Mouse (Mus musculus): ENCODE data around the gene Mrpl51. TPM values are rescaled to one million over a fixed set of nuclear protein-coding genes. Genes with fewer than 3 reads are reported as not detected.
A peak's percentile ranks its signal among the peaks of the same experiment; 100 is the strongest.

Gene Mrpl51
- 193 and 202 TPM in 2 replicates for polyA plus RNA-seq (2014; fragmentation: Nextera tagmentation; extraction: Ambion mirVana)

DNA sequence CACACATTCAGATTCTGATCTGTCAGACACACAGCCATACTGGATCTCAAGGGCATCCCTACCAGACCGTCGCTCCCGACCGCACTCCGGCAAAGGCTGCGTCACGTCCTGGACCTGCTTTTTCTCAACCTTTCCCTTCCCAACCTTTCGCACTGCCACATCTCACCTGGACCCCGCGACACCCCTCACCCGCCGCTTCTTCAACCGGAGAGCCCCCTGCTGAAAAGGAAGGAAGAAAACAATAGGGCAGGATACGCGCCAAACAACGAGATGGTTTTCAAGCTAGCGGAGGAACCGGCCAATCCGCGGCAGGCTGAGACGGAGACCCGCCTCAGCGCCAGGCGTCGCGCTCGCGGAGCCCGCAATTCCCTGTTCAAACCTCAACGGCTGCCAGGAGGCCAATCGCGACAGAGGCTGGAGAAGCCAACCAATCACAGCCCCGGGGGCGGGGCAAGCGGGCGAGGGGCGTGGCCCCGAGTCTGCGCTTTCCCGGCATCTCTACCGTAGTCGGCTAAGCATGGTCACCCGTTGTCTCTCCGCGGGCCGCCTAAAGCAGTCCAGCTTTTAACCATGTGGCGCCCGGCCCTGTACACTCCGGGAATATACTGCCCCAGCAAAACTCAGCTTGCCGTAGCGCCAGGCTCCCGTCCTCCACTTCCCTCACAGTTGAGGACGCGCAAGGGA, at the start of gene Mrpl51, which contains the start of gene Ncapd2:
Gene Mrpl51 (plus strand): TSS at position 470 of the 684 bp plus-strand sequence.
Gene Ncapd2 (minus strand): TSS at position 370 of the 684 bp plus-strand sequence.
- peak within 1 kb of the TSS; percentile 55 for H3K4me3 ChIP-seq (ENCODE audit: low read depth, low read length)
- under 1% methylated on average over 54 of the region's 54 CpGs for WGBS
- ATAC-seq (ENCODE audit: insufficient number of reproducible peaks, insufficient read depth, low FRiP score, low read depth) = peak; percentile 98
- H3K9ac ChIP-seq (replicated peaks; ENCODE audit: low read depth, low read length) = peak within 1 kb of the TSS; percentile 69
- no peaks in the 10 kb centered on the region for H3K9me3 ChIP-seq (ENCODE audit: control insufficient read depth, low read depth, low read length)
- peak within 1 kb of the TSS; percentile 96 for H3K27ac ChIP-seq (ENCODE audit: low read length)
- H3K36me3 ChIP-seq (ENCODE audit: control insufficient read depth, insufficient read depth, low read length) = peaks cover 46% of the 10 kb centered on the region
- H3K4me1 ChIP-seq (ENCODE audit: control insufficient read depth, insufficient read depth, low read length) = peaks cover 3% of the 10 kb centered on the region; the same call in 1 of the 2 replicates
- H3K4me2 ChIP-seq (replicated peaks; ENCODE audit: low read depth, low read length) = peak within 1 kb of the TSS; percentile 94
- no peaks in the 10 kb centered on the region for H3K27me3 ChIP-seq (ENCODE audit: control insufficient read depth, insufficient read depth, low read length)

DNA sequence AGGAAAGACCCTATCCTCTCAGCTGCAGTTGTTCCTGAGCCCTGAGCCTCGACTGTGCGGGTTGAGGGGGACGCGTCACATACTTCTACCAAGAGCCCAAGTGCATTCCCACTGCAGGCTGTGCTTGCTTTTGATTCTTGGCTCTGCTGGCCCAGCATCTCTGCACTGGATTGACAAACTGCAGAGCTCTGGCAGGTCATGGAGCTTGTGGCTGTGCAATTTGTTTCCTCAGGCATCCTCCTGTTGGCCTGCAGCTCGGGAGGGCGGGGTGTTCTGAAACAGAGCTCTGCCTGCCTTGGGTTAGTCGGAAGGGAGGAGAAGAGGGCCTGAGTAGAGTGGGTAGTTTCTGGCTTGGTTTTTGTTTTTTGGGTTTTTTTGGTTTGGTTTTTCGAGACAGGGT, 49.2 kb upstream of the Mrpl51 start:
- ATAC-seq (ENCODE audit: insufficient number of reproducible peaks, insufficient read depth, low FRiP score, low read depth) = no peak
- WGBS = 89% methylated on average over 8 of the region's 8 CpGs

DNA sequence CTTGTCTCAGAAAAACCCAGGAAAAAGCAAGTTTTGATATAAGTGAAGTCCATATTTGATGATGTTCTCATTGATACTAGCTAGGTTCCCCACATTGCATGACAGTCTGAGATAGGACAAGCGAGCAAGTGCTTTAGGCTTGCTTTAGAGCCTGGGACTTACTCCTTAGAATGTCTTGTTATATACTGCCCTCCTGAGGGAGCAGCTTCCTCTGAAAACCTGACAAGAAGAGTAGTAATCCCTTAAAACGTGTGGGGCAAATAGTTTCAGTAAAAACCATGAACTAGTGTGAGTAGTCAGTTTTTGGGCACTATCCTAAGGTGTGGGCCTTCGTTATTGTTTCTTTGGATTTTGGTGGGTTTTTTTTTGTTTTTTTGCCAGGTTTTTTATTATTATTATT, 48.5 kb upstream of the Mrpl51 start:
- Histone ChIP-seq H3K27ac (ENCODE audit: low read length) (no peak overlapping the region), H3K4me2 (replicated peaks; ENCODE audit: low read depth, low read length) (no peak overlapping the region), H3K9me3 (ENCODE audit: control insufficient read depth, low read depth, low read length) (no peaks in the 10 kb centered on the region), H3K36me3 (ENCODE audit: control insufficient read depth, insufficient read depth, low read length) (peaks cover 36% of the 10 kb centered on the region), H3K27me3 (ENCODE audit: control insufficient read depth, insufficient read depth, low read length) (no peaks in the 10 kb centered on the region), H3K4me1 (ENCODE audit: control insufficient read depth, insufficient read depth, low read length) (peaks cover 18% of the 10 kb centered on the region), H3K4me3 (ENCODE audit: low read depth, low read length) (no peak overlapping the region), H3K9ac (replicated peaks; ENCODE audit: low read depth, low read length) (no peak overlapping the region)
- ATAC-seq (ENCODE audit: insufficient number of reproducible peaks, insufficient read depth, low FRiP score, low read depth) = no peak
- 66% methylated on average over 3 of the region's 3 CpGs for WGBS

More for the DNA sequence above, 49.2 kb upstream of the Mrpl51 start:
- Histone ChIP-seq H3K4me2 (replicated peaks; ENCODE audit: low read depth, low read length) (no peak overlapping the region), H3K4me1 (ENCODE audit: control insufficient read depth, insufficient read depth, low read length) (peaks cover 13% of the 10 kb centered on the region), H3K27me3 (ENCODE audit: control insufficient read depth, insufficient read depth, low read length) (no peaks in the 10 kb centered on the region), H3K36me3 (ENCODE audit: control insufficient read depth, insufficient read depth, low read length) (peaks cover 39% of the 10 kb centered on the region), H3K4me3 (ENCODE audit: low read depth, low read length) (no peak overlapping the region), H3K9me3 (ENCODE audit: control insufficient read depth, low read depth, low read length) (no peaks in the 10 kb centered on the region), H3K9ac (replicated peaks; ENCODE audit: low read depth, low read length) (no peak overlapping the region), H3K27ac (ENCODE audit: low read length) (no peak overlapping the region)

DNA sequence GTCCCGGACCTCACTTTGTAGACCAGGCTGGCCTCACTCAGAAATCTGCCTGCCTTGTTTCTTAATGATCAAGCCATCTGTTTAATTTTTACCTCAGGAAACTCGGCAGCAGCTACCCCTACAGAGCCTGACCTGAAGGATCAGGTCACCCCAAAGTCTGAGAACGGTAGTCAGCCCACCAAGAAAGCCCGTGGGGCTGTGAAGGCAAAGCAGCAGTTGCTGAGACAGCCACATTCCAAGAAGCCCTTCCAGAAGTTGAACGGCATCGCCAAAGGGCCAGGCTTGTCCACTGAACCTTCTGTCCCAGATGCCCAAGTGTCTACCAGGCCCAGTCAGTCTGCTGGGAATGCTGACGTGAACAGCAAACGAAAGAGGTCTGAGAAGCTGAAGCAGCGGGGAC, 47.7 kb upstream of the Mrpl51 start:
- Histone ChIP-seq H3K9me3 (ENCODE audit: control insufficient read depth, low read depth, low read length) (no peaks in the 10 kb centered on the region), H3K36me3 (ENCODE audit: control insufficient read depth, insufficient read depth, low read length) (peaks cover 30% of the 10 kb centered on the region), H3K4me3 (ENCODE audit: low read depth, low read length) (no peak overlapping the region), H3K9ac (replicated peaks; ENCODE audit: low read depth, low read length) (no peak overlapping the region), H3K4me1 (ENCODE audit: control insufficient read depth, insufficient read depth, low read length) (peaks cover 21% of the 10 kb centered on the region), H3K27ac (ENCODE audit: low read length) (no peak overlapping the region), H3K27me3 (ENCODE audit: control insufficient read depth, insufficient read depth, low read length) (no peaks in the 10 kb centered on the region), H3K4me2 (replicated peaks; ENCODE audit: low read depth, low read length) (no peak overlapping the region)
- WGBS = 80% methylated on average over 9 of the region's 9 CpGs
- ATAC-seq (ENCODE audit: insufficient number of reproducible peaks, insufficient read depth, low FRiP score, low read depth) = no peak

DNA sequence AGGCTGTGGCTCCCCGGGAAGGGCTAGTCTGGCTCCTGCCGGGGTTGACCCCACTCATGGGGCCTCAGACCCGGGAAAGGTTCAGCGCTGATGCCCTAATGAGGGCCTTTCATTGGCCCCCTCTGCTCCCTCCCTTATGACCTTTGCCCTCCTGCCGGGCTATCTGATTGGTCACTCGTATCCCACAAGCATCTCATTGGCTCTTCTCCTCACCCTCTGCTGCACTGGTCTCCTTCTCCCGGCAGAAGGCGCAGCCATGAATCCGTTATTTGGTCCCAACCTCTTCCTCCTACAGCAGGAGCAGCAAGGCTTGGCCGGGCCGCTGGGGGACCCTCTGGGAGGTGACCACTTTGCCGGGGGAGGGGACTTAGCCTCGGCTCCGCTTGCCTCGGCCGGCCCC, 46.6 kb upstream of the Mrpl51 start, which contains the start of gene Iffo1:
Gene Iffo1 (plus strand): TSS at position 241 of the 400 bp plus-strand sequence.
- H3K4me3 ChIP-seq (ENCODE audit: low read depth, low read length) = peak within 1 kb of the TSS; percentile 65
- peak; percentile 81 for ATAC-seq (ENCODE audit: insufficient number of reproducible peaks, insufficient read depth, low FRiP score, low read depth)
- peak within 1 kb of the TSS; percentile 84 for H3K27ac ChIP-seq (ENCODE audit: low read length)
- H3K36me3 ChIP-seq (ENCODE audit: control insufficient read depth, insufficient read depth, low read length) = peaks cover 20% of the 10 kb centered on the region
- H3K4me1 ChIP-seq (ENCODE audit: control insufficient read depth, insufficient read depth, low read length) = peaks cover 21% of the 10 kb centered on the region
- WGBS = under 1% methylated on average over 16 of the region's 16 CpGs
- peak within 1 kb of the TSS; percentile 72 for H3K9ac ChIP-seq (replicated peaks; ENCODE audit: low read depth, low read length)
- no peaks in the 10 kb centered on the region for H3K9me3 ChIP-seq (ENCODE audit: control insufficient read depth, low read depth, low read length)
- H3K27me3 ChIP-seq (ENCODE audit: control insufficient read depth, insufficient read depth, low read length) = no peaks in the 10 kb centered on the region
- peak within 1 kb of the TSS; percentile 82 for H3K4me2 ChIP-seq (replicated peaks; ENCODE audit: low read depth, low read length)

DNA sequence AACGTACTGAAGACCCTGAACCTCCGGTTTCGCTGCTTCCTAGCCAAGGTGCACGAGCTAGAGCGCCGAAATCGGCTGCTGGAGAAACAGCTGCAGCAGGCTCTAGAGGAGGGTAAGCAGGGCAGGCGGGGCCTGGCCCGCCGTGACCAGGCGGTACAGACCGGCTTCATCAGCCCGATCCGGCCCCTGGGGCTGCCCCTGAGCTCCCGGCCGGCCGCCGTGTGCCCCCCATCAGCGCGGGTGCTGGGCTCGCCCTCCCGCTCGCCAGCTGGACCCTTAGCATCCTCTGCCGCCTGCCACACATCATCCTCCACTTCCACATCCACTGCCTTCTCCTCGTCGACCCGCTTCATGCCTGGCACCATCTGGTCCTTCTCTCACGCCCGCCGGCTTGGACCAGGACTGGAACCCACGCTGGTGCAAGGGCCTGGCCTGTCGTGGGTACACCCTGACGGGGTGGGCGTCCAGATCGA, 46.1 kb upstream of the Mrpl51 start:
- H3K27me3 ChIP-seq (ENCODE audit: control insufficient read depth, insufficient read depth, low read length) = no peaks in the 10 kb centered on the region
- peak overlapping the region; percentile 84 for H3K27ac ChIP-seq (ENCODE audit: low read length)
- peaks cover 21% of the 10 kb centered on the region for H3K4me1 ChIP-seq (ENCODE audit: control insufficient read depth, insufficient read depth, low read length)
- ATAC-seq (ENCODE audit: insufficient number of reproducible peaks, insufficient read depth, low FRiP score, low read depth) = peak; percentile 25; the same call in 1 of the 2 replicates
- peak overlapping the region; percentile 82 for H3K4me2 ChIP-seq (replicated peaks; ENCODE audit: low read depth, low read length)
- WGBS = 5% methylated on average over 35 of the region's 35 CpGs
- H3K4me3 ChIP-seq (ENCODE audit: low read depth, low read length) = peak overlapping the region; percentile 65
- peaks cover 15% of the 10 kb centered on the region for H3K36me3 ChIP-seq (ENCODE audit: control insufficient read depth, insufficient read depth, low read length)
- H3K9me3 ChIP-seq (ENCODE audit: control insufficient read depth, low read depth, low read length) = no peaks in the 10 kb centered on the region
- peak overlapping the region; percentile 72 for H3K9ac ChIP-seq (replicated peaks; ENCODE audit: low read depth, low read length)

DNA sequence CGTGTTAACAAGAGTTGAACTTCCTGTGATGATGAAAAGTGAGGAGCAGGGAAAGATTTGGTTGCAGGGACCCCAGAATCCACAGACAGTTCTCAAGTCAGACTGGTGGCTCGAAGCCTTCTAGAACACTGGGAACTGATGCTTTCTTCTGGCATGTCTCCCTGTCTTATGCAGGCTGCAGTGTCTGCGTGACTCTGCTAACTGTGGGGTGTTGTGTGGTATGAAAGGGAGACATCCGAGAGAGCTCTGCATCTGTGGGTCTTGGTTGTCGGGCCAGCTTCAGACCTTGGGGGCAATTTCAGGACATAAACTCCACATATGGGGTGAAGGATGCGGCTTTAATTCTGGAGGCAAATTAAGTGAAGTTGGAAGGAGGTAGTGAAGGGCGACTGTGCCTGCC, 45.5 kb upstream of the Mrpl51 start:
- Histone ChIP-seq H3K9me3 (ENCODE audit: control insufficient read depth, low read depth, low read length) (no peaks in the 10 kb centered on the region), H3K4me3 (ENCODE audit: low read depth, low read length) (peak overlapping the region; percentile 65), H3K4me1 (ENCODE audit: control insufficient read depth, insufficient read depth, low read length) (peaks cover 21% of the 10 kb centered on the region), H3K4me2 (replicated peaks; ENCODE audit: low read depth, low read length) (peak overlapping the region; percentile 82), H3K27me3 (ENCODE audit: control insufficient read depth, insufficient read depth, low read length) (no peaks in the 10 kb centered on the region), H3K9ac (replicated peaks; ENCODE audit: low read depth, low read length) (peak overlapping the region; percentile 72; the same call in 1 of the 2 replicates), H3K27ac (ENCODE audit: low read length) (no peak overlapping the region), H3K36me3 (ENCODE audit: control insufficient read depth, insufficient read depth, low read length) (peaks cover 9% of the 10 kb centered on the region)
- 64% methylated on average over 7 of the region's 7 CpGs for WGBS
- ATAC-seq (ENCODE audit: insufficient number of reproducible peaks, insufficient read depth, low FRiP score, low read depth) = no peak

DNA sequence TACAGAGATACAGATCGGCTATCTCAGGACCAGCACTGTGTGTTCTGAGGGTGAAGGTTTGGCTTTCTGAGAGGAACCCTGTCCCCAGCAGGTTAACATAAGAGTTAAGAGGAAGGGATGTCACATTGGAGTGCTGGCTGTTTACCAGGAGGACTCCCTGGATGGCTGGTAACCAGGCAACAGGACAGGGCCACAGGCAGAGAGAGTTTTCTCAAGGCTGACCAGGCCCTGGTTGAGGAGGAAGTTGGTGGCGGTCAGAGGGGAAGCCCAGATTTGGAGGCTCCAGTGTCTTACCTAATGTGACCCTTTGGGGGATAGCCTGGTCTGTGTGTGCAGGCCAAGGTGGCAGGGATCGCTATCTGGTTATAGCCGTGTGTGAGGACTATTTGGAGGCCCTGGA, 44.8 kb upstream of the Mrpl51 start:
- ATAC-seq (ENCODE audit: insufficient number of reproducible peaks, insufficient read depth, low FRiP score, low read depth) = no peak
- Histone ChIP-seq H3K27me3 (ENCODE audit: control insufficient read depth, insufficient read depth, low read length) (no peaks in the 10 kb centered on the region), H3K9ac (replicated peaks; ENCODE audit: low read depth, low read length) (no peak overlapping the region), H3K4me1 (ENCODE audit: control insufficient read depth, insufficient read depth, low read length) (peaks cover 21% of the 10 kb centered on the region), H3K4me3 (ENCODE audit: low read depth, low read length) (no peak overlapping the region), H3K36me3 (ENCODE audit: control insufficient read depth, insufficient read depth, low read length) (peaks cover 2% of the 10 kb centered on the region), H3K27ac (ENCODE audit: low read length) (no peak overlapping the region), H3K9me3 (ENCODE audit: control insufficient read depth, low read depth, low read length) (no peaks in the 10 kb centered on the region), H3K4me2 (replicated peaks; ENCODE audit: low read depth, low read length) (peak overlapping the region; percentile 82)
- 77% methylated on average over 4 of the region's 4 CpGs for WGBS
